Mouse (Mus musculus) MEL (cell line): Measurements from ENCODE around the gene Dip2a.

Experiments used
- CTCF ChIP-seq, 3 experiments: IDR thresholded peaks in 2 of 3; conservative IDR thresholded peaks in 1 of 3; 2 replicates each; pipeline ENCODE4 v1.5.1; 2011 to 2012; ENCODE audit warnings: low read length in 3 of 3, low read depth in 2 of 3, mild to moderate bottlenecking in 2 of 3, improper control_type of control experiment in 1 of 3, inconsistent platforms in 1 of 3, mixed read lengths in 1 of 3, moderate library complexity in 1 of 3; ENCODE audit not compliant: control insufficient read depth in 1 of 3, insufficient read depth in 1 of 3, poor library complexity in 1 of 3, severe bottlenecking in 1 of 3
- GATA1 ChIP-seq: IDR thresholded peaks from 2 replicates; pipeline ENCODE4 v1.6.1; 2011; ENCODE audit warnings: low read depth, low read length, improper control_type of control experiment
- MAFK ChIP-seq: IDR thresholded peaks from 2 replicates; pipeline ENCODE4 v1.6.1; 2011; ENCODE audit warnings: low read depth, mild to moderate bottlenecking, low read length, improper control_type of control experiment, borderline replicate concordance
- MAX ChIP-seq: IDR thresholded peaks from 2 replicates; pipeline ENCODE4 v1.6.1; 2011; ENCODE audit warnings: low read length, improper control_type of control experiment
- MYC ChIP-seq: IDR thresholded peaks from 2 replicates; pipeline ENCODE4 v1.6.1; 2011; ENCODE audit warnings: low read depth, mild to moderate bottlenecking, low read length, improper control_type of control experiment, moderate library complexity
- NRF1 ChIP-seq: IDR thresholded peaks from 2 replicates; pipeline ENCODE4 v1.6.1; 2014; ENCODE audit warnings: low read depth, mild to moderate bottlenecking, inconsistent platforms, low read length, improper control_type of control experiment, moderate library complexity; ENCODE audit not compliant: poor library complexity, insufficient read depth, severe bottlenecking
- POLR2A ChIP-seq, 2 experiments: IDR thresholded peaks; 2 replicates each; pipeline ENCODE4 v1.6.1; 2011 to 2012; ENCODE audit warnings: low read length in 2 of 2, mild to moderate bottlenecking in 2 of 2, control low read depth in 1 of 2, improper control_type of control experiment in 1 of 2, low read depth in 1 of 2, moderate library complexity in 1 of 2; ENCODE audit not compliant: control insufficient read depth in 1 of 2, insufficient read depth in 1 of 2, poor library complexity in 1 of 2
- POLR2AphosphoS2 ChIP-seq: IDR thresholded peaks from 2 replicates; pipeline ENCODE4 v1.6.1; 2011; ENCODE audit warnings: low read length, improper control_type of control experiment
- TAL1 ChIP-seq: IDR thresholded peaks from 2 replicates; pipeline ENCODE4 v1.6.1; 2012; ENCODE audit warnings: mild to moderate bottlenecking, inconsistent platforms, low read length, moderate library complexity, mixed read lengths
- ZMIZ1 ChIP-seq: IDR thresholded peaks from 2 replicates; pipeline ENCODE4 v1.6.1; 2012; ENCODE audit warnings: low read depth, mild to moderate bottlenecking, inconsistent platforms, low read length, improper control_type of control experiment, moderate library complexity

- TF ChIP-seq GATA1 (no peak), CTCF (IDR thresholded peaks at IDR 0.05 in 2 of 3, conservative IDR thresholded peaks at IDR 0.05 in 1 of 3; ENCODE audit: control insufficient read depth in 1 of 3, insufficient read depth in 1 of 3, low read depth in 2 of 3, low read length in 3 of 3, poor library complexity in 1 of 3, severe bottlenecking in 1 of 3) (no peak), MAX (no peak), ZMIZ1 (no peak), MAFK (no peak), NRF1 (no peak), POLR2A (IDR thresholded peaks at IDR 0.05; ENCODE audit: control insufficient read depth in 1 of 2, insufficient read depth in 1 of 2, low read depth in 1 of 2, low read length in 2 of 2, poor library complexity in 1 of 2) (no peak), MYC (no peak), POLR2AphosphoS2 (no peak), TAL1 (no peak)
Measured at GRCm38 (mm10) chr10:76245106-76245505, 100.0 kb downstream of the Dip2a start.
